Mouse (Mus musculus): ENCODE measurements around the gene 4933405L10Rik. TPM values are rescaled to one million over a fixed set of nuclear protein-coding genes. Genes with fewer than 3 reads are reported as not detected.

Gene 4933405L10Rik
- total and polyA plus RNA-seq, 3 experiments: 0.25 TPM; not detected in 2

DNA sequence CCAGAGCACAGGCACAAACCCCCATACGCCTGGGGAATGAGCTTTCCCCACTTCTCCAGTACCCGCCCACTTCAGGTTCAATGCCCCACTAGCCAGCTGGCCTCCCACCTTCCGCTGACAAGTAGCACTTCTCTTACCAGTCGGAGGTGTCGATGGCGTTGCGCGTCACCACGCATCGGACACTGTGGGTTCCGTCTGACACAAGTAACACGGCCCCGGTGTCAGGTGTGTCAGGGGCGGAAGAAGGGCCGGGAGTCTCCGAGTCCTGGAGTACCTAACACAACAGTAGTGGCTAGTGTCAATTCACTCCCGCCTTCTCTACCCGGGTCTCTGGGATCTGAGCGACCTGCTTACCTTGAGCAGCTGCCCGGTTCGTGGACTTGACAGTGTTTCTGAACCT lies 6.9 kb upstream of the 4933405L10Rik start:
- Histone ChIP-seq H3K4me3 (replicated peaks in 1 of 3; ENCODE audit: low read depth in 2 of 3, low read length in 2 of 3, poor library complexity in 1 of 3) (peak overlapping the region; percentile 77 to 90 (median 85)), H3K79me2 (replicated peaks; ENCODE audit: control insufficient read depth, extremely low read depth, insufficient read depth, poor library complexity, severe bottlenecking) (no peaks in the 10 kb centered on the region), H3K4me1 (ENCODE audit: control insufficient read depth in 1 of 2, insufficient read depth in 2 of 2) (peaks cover 6 to 29% of the 10 kb centered on the region in 2 experiments; a peak in 3 of 4 replicates), H3K9ac (ENCODE audit: insufficient read depth, low read depth) (peak overlapping the region; percentile 97), H3K27ac (ENCODE audit: insufficient read depth, low read depth) (peak overlapping the region; percentile 90), H3K36me3 (replicated peaks in 1 of 2; ENCODE audit: control insufficient read depth in 1 of 2, insufficient read depth in 1 of 2, low read length in 1 of 2) (peaks cover 55 to 76% of the 10 kb centered on the region in 2 experiments), H3K4me2 (ENCODE audit: insufficient read depth, low read depth, poor library complexity, severe bottlenecking) (peak overlapping the region; percentile 85), H3K27me3 (replicated peaks) (no peaks in the 10 kb centered on the region), H3K9me3 (replicated peaks; ENCODE audit: low read length) (no peaks in the 10 kb centered on the region)
- DNase-seq (ENCODE audit: extremely low read depth): peak; percentile 76
- in situ Hi-C loops (cut with MboI; ENCODE audit: low pct_ligation_motif_present, low pct_unique_long_range_greater_than_20kb, low sequenced_read_pairs): loop anchor here (5.0 to 25.0 kb wide), 2 partner anchors 103 to 337 kb away; no protein-coding TSS in a partner anchor
- TF ChIP-seq CTCF (conservative IDR thresholded peaks at IDR 0.05 in 1 of 2, IDR thresholded peaks at IDR 0.05 in 1 of 2; ENCODE audit: low read depth in 2 of 2, low read length in 2 of 2): no peak
- TF ChIP-seq CHD2 (IDR thresholded peaks at IDR 0.05; ENCODE audit: low read length): no peak
- TF ChIP-seq ZC3H11A (IDR thresholded peaks at IDR 0.05; ENCODE audit: low read depth, low read length): no peak
- TF ChIP-seq SMC3 (IDR thresholded peaks at IDR 0.05; ENCODE audit: low read depth, low read length): no peak
- TF ChIP-seq HCFC1 (IDR thresholded peaks at IDR 0.05; ENCODE audit: low read depth, low read length): 0 out of 2 replicates have a peak, but pooled peaks have one; percentile 1
- TF ChIP-seq SIN3A (IDR thresholded peaks at IDR 0.05; ENCODE audit: low read length): peak; percentile 85
- dilution Hi-C loops (cut with MboI; ENCODE audit: extremely low pct_ligation_motif_present, extremely low pct_unique_long_range_greater_than_20kb, low sequenced_read_pairs): no loop called here

DNA sequence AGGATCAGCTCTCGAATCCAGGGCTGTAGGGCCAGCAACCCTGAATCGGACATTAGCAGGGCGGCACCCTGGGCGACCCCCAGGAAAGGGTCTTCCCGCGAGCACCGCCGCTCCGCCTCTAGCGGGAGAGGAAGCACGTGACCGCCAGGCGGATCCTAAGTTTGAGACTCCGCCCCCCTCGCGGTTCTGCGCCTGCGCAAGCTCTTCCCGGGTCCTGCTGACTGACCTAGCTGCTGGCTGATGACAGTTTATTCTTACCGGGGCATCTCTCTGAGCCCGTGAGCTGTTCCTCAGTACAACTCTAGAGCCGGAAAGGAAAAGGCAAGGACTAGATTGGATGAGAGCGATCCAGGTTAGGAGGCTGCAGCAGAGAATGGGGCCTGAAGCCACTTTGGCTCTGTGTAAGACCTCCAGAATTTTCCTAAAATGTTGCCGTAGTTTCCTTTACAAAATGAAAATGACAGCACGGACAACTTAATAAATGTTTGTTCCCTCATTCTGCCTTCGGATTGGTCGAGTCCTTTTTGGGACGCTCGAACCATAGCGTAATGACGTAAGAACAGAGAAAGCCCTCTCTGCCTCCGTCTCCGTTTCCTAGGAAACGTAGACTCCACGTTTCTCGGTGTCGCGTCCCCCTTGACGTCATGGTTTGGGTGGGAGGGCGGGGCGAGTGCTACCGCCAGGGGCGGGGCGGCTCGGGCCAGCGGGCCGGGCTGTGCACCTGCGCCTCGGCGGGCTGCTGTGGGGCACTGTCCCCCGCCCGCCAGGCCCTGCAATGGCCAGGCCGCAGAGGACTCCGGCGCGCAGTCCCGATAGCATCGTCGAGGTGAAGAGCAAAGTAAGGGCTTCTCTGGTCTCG lies 6.3 kb upstream of the 4933405L10Rik start, which contains the start of the genes Acd and Pard6a:
Acd (minus strand) TSS at position 137 of the 859 bp plus-strand sequence.
Pard6a (plus strand) TSS at position 183 of the 859 bp plus-strand sequence.
- Histone ChIP-seq H3K4me2 (ENCODE audit: insufficient read depth, low read depth, poor library complexity, severe bottlenecking) (peak within 1 kb of the TSS; percentile 85), H3K36me3 (replicated peaks in 1 of 2; ENCODE audit: control insufficient read depth in 1 of 2, insufficient read depth in 1 of 2, low read length in 1 of 2) (peaks cover 50 to 69% of the 10 kb centered on the region in 2 experiments), H3K27ac (ENCODE audit: insufficient read depth, low read depth) (peak within 1 kb of the TSS; percentile 90), H3K9me3 (replicated peaks; ENCODE audit: low read length) (no peaks in the 10 kb centered on the region), H3K4me1 (ENCODE audit: control insufficient read depth in 1 of 2, insufficient read depth in 2 of 2) (peaks cover 8 to 34% of the 10 kb centered on the region in 2 experiments), H3K27me3 (replicated peaks) (no peaks in the 10 kb centered on the region), H3K4me3 (replicated peaks in 1 of 3; ENCODE audit: low read depth in 2 of 3, low read length in 2 of 3, poor library complexity in 1 of 3) (peak within 1 kb of the TSS; percentile 77 to 90 (median 85)), H3K9ac (ENCODE audit: insufficient read depth, low read depth) (peak within 1 kb of the TSS; percentile 97), H3K79me2 (replicated peaks; ENCODE audit: control insufficient read depth, extremely low read depth, insufficient read depth, poor library complexity, severe bottlenecking) (no peaks in the 10 kb centered on the region)
- in situ Hi-C loops (cut with MboI; ENCODE audit: low pct_ligation_motif_present, low pct_unique_long_range_greater_than_20kb, low sequenced_read_pairs) (loop anchor here (5.0 to 25.0 kb wide), 2 partner anchors 104 to 336 kb away; no protein-coding TSS in a partner anchor), dilution Hi-C loops (cut with MboI; ENCODE audit: extremely low pct_ligation_motif_present, extremely low pct_unique_long_range_greater_than_20kb, low sequenced_read_pairs) (no loop called here)
- peak; percentile 95 for DNase-seq (ENCODE audit: extremely low read depth)
- TF ChIP-seq SIN3A (IDR thresholded peaks at IDR 0.05; ENCODE audit: low read length): peak; percentile 86
- TF ChIP-seq POLR2A (IDR thresholded peaks at IDR 0.05; ENCODE audit: low read depth, low read length): peak; percentile 75
- no peak for TF ChIP-seq TCF12 (IDR thresholded peaks at IDR 0.05; ENCODE audit: low read depth, low read length)
- peak; percentile 90 for TF ChIP-seq USF1 (IDR thresholded peaks at IDR 0.05; ENCODE audit: low read depth, low read length)
- TF ChIP-seq NELFE (IDR thresholded peaks at IDR 0.05; ENCODE audit: low read depth, low read length): peak; percentile 81
- TF ChIP-seq MXI1 (IDR thresholded peaks at IDR 0.05; ENCODE audit: low read depth, low read length): 0 out of 2 replicates have a peak, but pooled peaks have one; percentile 55
- TF ChIP-seq GABPA (IDR thresholded peaks at IDR 0.05; ENCODE audit: insufficient replicate concordance, low read depth, low read length): peak; percentile 47; the same call in 1 of the 2 replicates
- peak; percentile 93 for TF ChIP-seq MAX (IDR thresholded peaks at IDR 0.05; ENCODE audit: low read length)
- TF ChIP-seq MAFK (IDR thresholded peaks at IDR 0.05; ENCODE audit: insufficient replicate concordance, low read length): no peak
- TF ChIP-seq MEF2A (IDR thresholded peaks at IDR 0.05; ENCODE audit: borderline replicate concordance, low read depth, low read length): 0 out of 2 replicates have a peak, but pooled peaks have one; percentile 8
- TF ChIP-seq JUN (IDR thresholded peaks at IDR 0.05; ENCODE audit: insufficient read depth, low read depth, low read length): no peak
- TF ChIP-seq ZMIZ1 (IDR thresholded peaks at IDR 0.05; ENCODE audit: low read depth, low read length): no peak
- TF ChIP-seq HCFC1 (IDR thresholded peaks at IDR 0.05; ENCODE audit: low read depth, low read length): peak; percentile 45
- 0 out of 2 replicates have a peak, but pooled peaks have one; percentile 48 for TF ChIP-seq TBP (conservative IDR thresholded peaks at IDR 0.05; ENCODE audit: low read depth, low read length)
- 0 out of 2 replicates have a peak, but pooled peaks have one; percentile 50 for TF ChIP-seq MYC (IDR thresholded peaks at IDR 0.05; ENCODE audit: low read depth, low read length)
- TF ChIP-seq ELF1 (IDR thresholded peaks at IDR 0.05; ENCODE audit: low read depth, low read length): peak; percentile 35
- peak; percentile 91 for TF ChIP-seq BHLHE40 (IDR thresholded peaks at IDR 0.05; ENCODE audit: low read depth, low read length)
- TF ChIP-seq POLR2AphosphoS2 (IDR thresholded peaks at IDR 0.05; ENCODE audit: low read depth, low read length): peak; percentile 52; the same call in 1 of the 2 replicates
- TF ChIP-seq NRF1 (IDR thresholded peaks at IDR 0.05; ENCODE audit: low read depth, low read length): peak; percentile 91
- TF ChIP-seq USF2 (conservative IDR thresholded peaks at IDR 0.05; ENCODE audit: low read depth, low read length): peak; percentile 86
- TF ChIP-seq IRF4 (IDR thresholded peaks at IDR 0.05; ENCODE audit: low read depth, low read length): no peak; the same call in 1 of the 2 replicates

Measured in CH12.LX (cell line).